In the genomic region with DNA sequence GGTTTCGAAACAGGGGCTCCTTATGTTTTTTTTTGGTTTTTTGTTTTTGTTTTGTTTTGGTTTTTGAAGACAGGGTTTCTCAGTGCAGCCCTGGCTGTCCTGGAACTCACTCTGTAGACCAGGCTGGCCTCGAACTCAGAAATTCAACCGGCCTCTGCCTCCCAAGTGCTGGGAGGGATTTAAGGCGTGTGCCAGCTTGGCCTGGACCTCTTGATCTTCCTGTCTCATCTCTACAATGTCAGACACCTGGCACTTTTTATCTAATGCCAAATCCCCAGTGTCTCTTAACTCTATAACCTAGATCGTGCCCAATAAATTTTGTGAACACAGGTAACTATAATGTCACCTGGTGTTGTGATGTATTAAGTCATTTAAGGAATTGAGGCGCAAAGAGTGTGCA, we compare ENCODE assay signal across 8 mouse cellular contexts. TPM values are rescaled to one million over a fixed set of nuclear protein-coding genes. Genes with fewer than 3 reads are reported as not detected.
DNase-seq lines count a peak whose midpoint lies in the region; ATAC-seq and TF ChIP-seq lines count a peak whose summit lies in the region.

No protein-coding gene starts in this region.

- intact Hi-C loops in heart, postnatal 36 days (cut with DNase I) = no loop called here

- peak overlapping the region; percentile 10; the same call in 1 of the 2 replicates for H3K9ac ChIP-seq in CH12.LX (ENCODE audit: insufficient read depth, low read depth)
- peak overlapping the region; percentile 69 for H3K9ac ChIP-seq in forebrain, embryonic 14.5 days (ENCODE audit: low read length)
- H3K9ac ChIP-seq in liver, embryonic 13.5 days = peak overlapping the region; percentile 82

- H3K9me3 ChIP-seq in CH12.LX (replicated peaks; ENCODE audit: low read length) = no peaks in the 10 kb centered on the region
- no peaks in the 10 kb centered on the region for H3K9me3 ChIP-seq in forebrain, embryonic 14.5 days (replicated peaks; ENCODE audit: control insufficient read depth, low read length)
- no peaks in the 10 kb centered on the region for H3K9me3 ChIP-seq in liver, embryonic 13.5 days (replicated peaks)

- no peak for TF ChIP-seq RAD21 in CH12.LX (IDR thresholded peaks at IDR 0.05; ENCODE audit: low read depth, low read length)

- WGBS in forebrain, embryonic 14.5 days = 79% methylated on average over 6 of the region's 6 CpGs
- 69% methylated on average over 6 of the region's 6 CpGs for WGBS in liver, embryonic 13.5 days (ENCODE audit: insufficient replicate concordance)

- H3K36me3 ChIP-seq in CH12.LX (replicated peaks in 1 of 2; ENCODE audit: control insufficient read depth in 1 of 2, insufficient read depth in 1 of 2, low read length in 1 of 2) = peaks cover 30 to 62% of the 10 kb centered on the region in 2 experiments
- H3K36me3 ChIP-seq in forebrain, embryonic 14.5 days (ENCODE audit: control insufficient read depth, insufficient read depth, low read length) = peaks cover 44% of the 10 kb centered on the region
- H3K36me3 ChIP-seq in liver, embryonic 13.5 days = peaks cover 32% of the 10 kb centered on the region

- TF ChIP-seq POLR2A in CH12.LX (IDR thresholded peaks at IDR 0.05; ENCODE audit: low read depth, low read length) = no peak

- H3K4me1 ChIP-seq in CH12.LX (ENCODE audit: control insufficient read depth in 1 of 2, insufficient read depth in 2 of 2) = peaks cover 8 to 58% of the 10 kb centered on the region in 2 experiments; a peak in 2 of 4 replicates
- H3K4me1 ChIP-seq in forebrain, embryonic 14.5 days (ENCODE audit: control insufficient read depth, insufficient read depth, low read length) = 0 out of 2 replicates have a peak, but pooled peaks cover 4% of the 10 kb centered on the region
- peaks cover 52% of the 10 kb centered on the region for H3K4me1 ChIP-seq in liver, embryonic 13.5 days (replicated peaks)

- peak overlapping the region; percentile 52; the same call in 1 of the 2 replicates for H3K27ac ChIP-seq in CH12.LX (ENCODE audit: insufficient read depth, low read depth)
- H3K27ac ChIP-seq in forebrain, embryonic 14.5 days (ENCODE audit: low read depth, low read length) = peak overlapping the region; percentile 93; the same call in 1 of the 2 replicates
- H3K27ac ChIP-seq in liver, embryonic 13.5 days = peak overlapping the region; percentile 94

- ATAC-seq in forebrain, embryonic 14.5 days = no peak
- no peak for ATAC-seq in liver, embryonic 13.5 days (ENCODE audit: low read depth)
- ATAC-seq in inflammation-experienced regulatory T-cells, adult 6 months = no peak

- H3K4me3 ChIP-seq in CH12.LX (replicated peaks in 1 of 3; ENCODE audit: low read depth in 2 of 3, low read length in 2 of 3, poor library complexity in 1 of 3) = peak overlapping the region in 2 of 3 experiments; percentile 54 to 63
- peak overlapping the region; percentile 49 for H3K4me3 ChIP-seq in forebrain, embryonic 14.5 days (ENCODE audit: low read depth, low read length)
- peak overlapping the region; percentile 77 for H3K4me3 ChIP-seq in liver, embryonic 13.5 days (replicated peaks)

- peak; percentile 93 for DNase-seq in heart, adult 11 months
- no peak for DNase-seq in heart, postnatal 36 days
- DNase-seq in CH12.LX (ENCODE audit: extremely low read depth) = no peak
- DNase-seq in forebrain, embryonic 14.5 days (ENCODE audit: low spot score) = no peak
- no peak for DNase-seq in liver, embryonic 13.5 days
- DNase-seq in embryo, embryonic 10 days (ENCODE audit: low spot score) = no peak
- DNase-seq in kidney, adult 8-10 months = no peak

- TF ChIP-seq CTCF in CH12.LX (conservative IDR thresholded peaks at IDR 0.05 in 1 of 2, IDR thresholded peaks at IDR 0.05 in 1 of 2; ENCODE audit: low read depth in 2 of 2, low read length in 2 of 2) = no peak

- H3K4me2 ChIP-seq in CH12.LX (ENCODE audit: insufficient read depth, low read depth, poor library complexity, severe bottlenecking) = peak overlapping the region; percentile 17; the same call in 1 of the 2 replicates
- peak overlapping the region; percentile 91 for H3K4me2 ChIP-seq in forebrain, embryonic 14.5 days (ENCODE audit: low read length)
- peak overlapping the region; percentile 97 for H3K4me2 ChIP-seq in liver, embryonic 13.5 days

- in situ Hi-C loops in CH12.LX (cut with MboI; ENCODE audit: low pct_ligation_motif_present, low pct_unique_long_range_greater_than_20kb, low sequenced_read_pairs) = no loop called here

- no peaks in the 10 kb centered on the region for H3K27me3 ChIP-seq in CH12.LX (replicated peaks)
- no peaks in the 10 kb centered on the region for H3K27me3 ChIP-seq in forebrain, embryonic 14.5 days (replicated peaks; ENCODE audit: control insufficient read depth, insufficient read depth, low read length)
- no peaks in the 10 kb centered on the region for H3K27me3 ChIP-seq in liver, embryonic 13.5 days

- no peaks in the 10 kb centered on the region for H3K79me2 ChIP-seq in CH12.LX (replicated peaks; ENCODE audit: control insufficient read depth, extremely low read depth, insufficient read depth, poor library complexity, severe bottlenecking)

- dilution Hi-C loops in CH12.LX (cut with MboI; ENCODE audit: extremely low pct_ligation_motif_present, extremely low pct_unique_long_range_greater_than_20kb, low sequenced_read_pairs) = no loop called here

- no peak for TF ChIP-seq EP300 in CH12.LX (IDR thresholded peaks at IDR 0.05; ENCODE audit: low read length)

TF ChIP-seq in CH12.LX, 34 proteins besides CTCF, POLR2A, EP300 and RAD21:
- TF ChIP-seq ZMIZ1 (IDR thresholded peaks at IDR 0.05; ENCODE audit: low read depth, low read length) (no peak), CHD2 (IDR thresholded peaks at IDR 0.05; ENCODE audit: low read length) (no peak), CHD1 (IDR thresholded peaks at IDR 0.05; ENCODE audit: low read depth, low read length) (no peak), ETS1 (conservative IDR thresholded peaks at IDR 0.05; ENCODE audit: low read depth, low read length) (no peak), HCFC1 (IDR thresholded peaks at IDR 0.05; ENCODE audit: low read depth, low read length) (no peak), JUND (conservative IDR thresholded peaks at IDR 0.05; ENCODE audit: low read depth, low read length) (no peak)

RNA-seq across cellular contexts. Expression of a gene that starts 7.2 kb away (rescaled TPM):
- 10 to 100 TPM; 40.7 to 45.0 TPM for total RNA-seq in heart, postnatal 36 days (2021)
- total RNA-seq in CH12.LX (2012; rRNA removed) (296 and 352 TPM in 2 replicates), CH12.LX (2014; rRNA removed) (197 and 221 TPM in 2 replicates)
- polyA plus RNA-seq in CH12.LX (2012; ENCODE audit: insufficient read length, low read depth) = 197 and 210 TPM in 2 replicates
- polyA plus RNA-seq in forebrain, embryonic 14.5 days (2014; fragmentation: Nextera tagmentation; extraction: Ambion mirVana) = 169 and 219 TPM in 2 replicates
- 134 and 136 TPM in 2 replicates for polyA plus RNA-seq in liver, embryonic 13.5 days (2015; fragmentation: Nextera tagmentation; extraction: Ambion mirVana)
- polyA plus RNA-seq in inflammation-experienced regulatory T-cells, adult 6 months (2017; shearing (Covaris generic)) = 10 to 100 TPM; 37.2 to 88.3 (median 51.2) TPM

RNA-seq across cellular contexts. Expression of a gene that starts 9.3 kb away (rescaled TPM):
- total RNA-seq in heart, postnatal 36 days (2021) = 10 to 100 TPM; 19.1 TPM
- total RNA-seq in CH12.LX (2012; rRNA removed) = 26.5 and 29.8 TPM in 2 replicates
- total RNA-seq in CH12.LX (2014; rRNA removed) = 23.9 and 27.0 TPM in 2 replicates
- polyA plus RNA-seq in CH12.LX (2012; ENCODE audit: insufficient read length, low read depth) = 34.7 and 35.5 TPM in 2 replicates
- polyA plus RNA-seq in forebrain, embryonic 14.5 days (2014; fragmentation: Nextera tagmentation; extraction: Ambion mirVana) = 53.2 and 57.4 TPM in 2 replicates
- 19.0 and 20.6 TPM in 2 replicates for polyA plus RNA-seq in liver, embryonic 13.5 days (2015; fragmentation: Nextera tagmentation; extraction: Ambion mirVana)
- 1 to 10 TPM in 1 of 3 experiments, under 1 TPM in 1, not detected in 1; 0.46 to 1.5 TPM for polyA plus RNA-seq in inflammation-experienced regulatory T-cells, adult 6 months (2017; shearing (Covaris generic))

RNA-seq across cellular contexts. Expression of a gene that starts 20.4 kb away (rescaled TPM):
- 1 to 10 TPM; 2.8 TPM for total RNA-seq in heart, postnatal 36 days (2021)
- total RNA-seq in CH12.LX (2012; rRNA removed) (73.8 and 92.3 TPM in 2 replicates), CH12.LX (2014; rRNA removed) (42.1 and 42.7 TPM in 2 replicates)
- polyA plus RNA-seq in CH12.LX (2012; ENCODE audit: insufficient read length, low read depth) = 147 and 171 TPM in 2 replicates
- polyA plus RNA-seq in forebrain, embryonic 14.5 days (2014; fragmentation: Nextera tagmentation; extraction: Ambion mirVana) = 11.3 and 15.1 TPM in 2 replicates
- polyA plus RNA-seq in liver, embryonic 13.5 days (2015; fragmentation: Nextera tagmentation; extraction: Ambion mirVana) = 9.7 and 9.8 TPM in 2 replicates
- 100 to 1,000 TPM; 783 to 927 (median 807) TPM for polyA plus RNA-seq in inflammation-experienced regulatory T-cells, adult 6 months (2017; shearing (Covaris generic))

RNA-seq across cellular contexts. Expression of a gene that starts 20.5 kb away (rescaled TPM):
- 1 to 10 TPM; 6.0 to 6.6 TPM for total RNA-seq in heart, postnatal 36 days (2021)
- total RNA-seq in CH12.LX (2012; rRNA removed) (17.4 and 18.8 TPM in 2 replicates), CH12.LX (2014; rRNA removed) (8.6 and 9.8 TPM in 2 replicates)
- polyA plus RNA-seq in CH12.LX (2012; ENCODE audit: insufficient read length, low read depth) = 15.0 and 15.2 TPM in 2 replicates
- polyA plus RNA-seq in forebrain, embryonic 14.5 days (2014; fragmentation: Nextera tagmentation; extraction: Ambion mirVana) = 29.4 and 36.7 TPM in 2 replicates
- polyA plus RNA-seq in liver, embryonic 13.5 days (2015; fragmentation: Nextera tagmentation; extraction: Ambion mirVana) = 8.3 and 9.0 TPM in 2 replicates
- polyA plus RNA-seq in inflammation-experienced regulatory T-cells, adult 6 months (2017; shearing (Covaris generic)) = 1 to 10 TPM; 3.3 to 6.8 (median 4.6) TPM

RNA-seq across cellular contexts. Expression of a gene that starts 20.5 kb away (rescaled TPM):
- 10 to 100 TPM; 26.7 to 31.4 TPM for total RNA-seq in heart, postnatal 36 days (2021)
- total RNA-seq in CH12.LX (2012; rRNA removed) (209 and 215 TPM in 2 replicates), CH12.LX (2014; rRNA removed) (203 and 223 TPM in 2 replicates)
- polyA plus RNA-seq in CH12.LX (2012; ENCODE audit: insufficient read length, low read depth) = 158 and 159 TPM in 2 replicates
- 59.4 and 62.5 TPM in 2 replicates for polyA plus RNA-seq in forebrain, embryonic 14.5 days (2014; fragmentation: Nextera tagmentation; extraction: Ambion mirVana)
- polyA plus RNA-seq in liver, embryonic 13.5 days (2015; fragmentation: Nextera tagmentation; extraction: Ambion mirVana) = 138 and 169 TPM in 2 replicates
- polyA plus RNA-seq in inflammation-experienced regulatory T-cells, adult 6 months (2017; shearing (Covaris generic)) = 10 to 100 TPM; 19.4 to 45.4 (median 28.6) TPM

Comparison
In these comparisons a context has a peak if more than half of its experiments do, and no peak if none do; other contexts are left out.
1. H3K4me2 ChIP-seq: peak in every context shown above with its lines; median percentile 97 in liver, embryonic 13.5 days; 91 in forebrain, embryonic 14.5 days; 17 in CH12.LX.
2. H3K9ac ChIP-seq: peak in every context shown above with its lines; median percentile 82 in liver, embryonic 13.5 days; 69 in forebrain, embryonic 14.5 days; 10 in CH12.LX.